Mouse (Mus musculus) frontal cortex, adult (tissue): ENCODE results near the gene Tomm20l.
A peak's percentile ranks its signal among the peaks of the same experiment; 100 is the strongest.
"Not testable (repeated sequence)": the region's sequence is repeated elsewhere in the genome, so short reads cannot be mapped to it uniquely, and the experiment has no call there.

ENCODE experiments used
- ATAC-seq: cut with Nextera tagmentation; 2 replicates; pipeline ENCODE4 v1.9.2; 2017; ENCODE audit warnings: mild to moderate bottlenecking, moderate library complexity, mixed read lengths; ENCODE audit not compliant: low TSS enrichment

Gene Tomm20l

DNA sequence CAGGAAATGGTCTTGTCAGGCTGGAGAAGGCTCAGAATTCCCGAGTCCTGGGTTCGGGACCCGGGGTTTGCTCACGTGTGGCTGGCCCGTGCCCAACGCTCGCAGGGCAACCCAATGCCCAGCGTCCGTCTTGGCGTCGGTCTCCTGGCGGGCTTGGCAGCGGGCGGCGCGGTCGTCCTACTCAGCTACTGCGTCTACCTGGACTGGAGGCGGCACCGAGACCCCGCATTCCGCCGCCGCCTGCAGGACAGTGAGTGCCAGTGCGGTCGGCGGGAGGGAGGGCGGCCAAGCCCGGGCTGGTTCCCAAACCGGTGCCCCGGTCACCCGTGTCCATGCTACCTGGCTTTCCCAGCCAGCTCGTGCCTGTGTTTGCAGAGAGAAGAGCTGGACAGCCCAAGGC lies at the start of gene Tomm20l:
Gene Tomm20l, plus strand, starts transcription at position 98 of the 400 bp plus-strand sequence.
- no peak for ATAC-seq

DNA sequence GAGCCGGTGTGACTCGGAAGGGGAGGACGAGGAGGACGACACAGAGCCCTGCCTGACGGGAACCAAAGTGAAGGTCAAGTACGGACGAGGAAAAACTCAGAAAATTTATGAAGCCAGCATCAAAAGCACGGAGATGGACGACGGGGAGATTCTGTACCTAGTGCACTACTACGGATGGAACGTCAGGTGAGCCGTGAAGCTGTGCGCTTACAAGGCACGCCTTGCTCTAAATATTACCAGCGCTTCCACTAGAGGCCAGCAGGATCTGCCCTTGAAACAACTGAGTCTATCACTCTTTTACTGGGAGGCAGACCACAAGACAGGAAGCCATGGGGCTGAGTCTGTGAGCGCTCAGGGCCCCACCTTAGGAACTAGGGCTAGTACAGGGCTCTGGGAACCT lies 41.4 kb upstream of the Tomm20l start:
- no peak for ATAC-seq

DNA sequence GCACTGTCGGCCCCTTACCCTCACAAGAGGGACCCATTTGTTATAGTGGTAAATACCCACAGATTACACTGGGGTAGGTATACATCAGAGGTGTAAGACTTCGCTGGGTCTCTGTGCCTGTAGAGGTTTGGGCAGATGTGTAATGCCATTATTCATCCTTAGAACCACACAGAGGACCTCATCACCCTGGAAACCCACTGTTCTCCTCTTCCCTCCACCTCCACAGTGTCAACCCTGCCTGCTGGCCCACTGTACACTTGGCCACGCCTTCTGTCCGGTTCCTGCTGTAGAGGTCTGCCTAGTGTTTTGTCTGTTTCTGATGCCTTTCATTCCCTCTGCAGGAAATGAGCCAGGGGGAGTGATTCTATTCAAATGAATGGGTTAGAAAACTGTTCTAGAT lies 39.2 kb upstream of the Tomm20l start:
- no peak for ATAC-seq

DNA sequence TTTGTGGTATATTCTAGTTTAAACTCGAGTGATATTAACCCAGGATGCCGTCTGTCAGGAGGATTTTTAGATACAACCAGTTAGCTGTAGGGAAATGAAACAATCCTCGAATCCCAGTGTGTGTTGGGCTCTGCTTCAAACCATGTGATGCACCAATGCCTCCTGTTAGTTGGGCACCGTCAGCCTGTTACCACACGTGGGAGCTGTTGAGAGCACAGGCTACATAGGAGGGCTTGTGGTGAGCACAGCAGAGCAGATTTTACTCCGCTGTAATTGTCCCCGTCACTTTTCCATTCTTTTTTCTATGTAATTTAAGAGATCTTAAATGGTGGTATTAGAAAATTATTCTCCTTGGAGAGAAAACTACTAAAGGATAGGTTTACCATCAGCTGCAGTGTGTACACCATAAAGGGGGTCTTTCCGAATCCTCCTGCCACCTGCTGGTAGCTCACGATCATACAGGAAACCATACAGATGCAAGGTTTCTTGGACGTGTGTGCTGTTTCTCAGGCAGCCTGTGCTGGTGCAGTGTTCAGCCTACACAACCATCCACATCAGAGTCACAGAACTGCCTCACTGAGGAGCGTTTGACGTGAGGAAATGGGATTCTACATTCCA lies 38.0 kb upstream of the Tomm20l start:
- ATAC-seq: peak; percentile 93

DNA sequence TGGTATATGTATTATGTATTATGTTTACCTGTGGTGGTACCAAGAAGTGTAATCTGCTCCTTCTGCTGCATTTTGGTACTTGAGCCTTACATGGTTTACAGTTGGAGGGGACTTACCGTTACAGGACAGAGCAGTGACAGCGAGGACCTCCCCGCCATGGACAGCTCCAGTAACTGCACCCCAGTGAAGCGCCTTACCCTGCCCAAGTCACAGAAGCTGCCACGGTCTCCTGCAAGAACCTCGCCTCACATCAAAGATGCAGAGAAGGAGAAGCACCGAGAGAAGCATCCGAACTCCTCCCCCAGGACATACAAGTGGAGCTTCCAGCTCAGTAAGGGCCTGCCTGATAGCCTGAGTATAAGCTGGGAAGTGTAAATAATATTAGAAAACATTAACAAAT lies 24.9 kb upstream of the Tomm20l start:
- no peak for ATAC-seq

DNA sequence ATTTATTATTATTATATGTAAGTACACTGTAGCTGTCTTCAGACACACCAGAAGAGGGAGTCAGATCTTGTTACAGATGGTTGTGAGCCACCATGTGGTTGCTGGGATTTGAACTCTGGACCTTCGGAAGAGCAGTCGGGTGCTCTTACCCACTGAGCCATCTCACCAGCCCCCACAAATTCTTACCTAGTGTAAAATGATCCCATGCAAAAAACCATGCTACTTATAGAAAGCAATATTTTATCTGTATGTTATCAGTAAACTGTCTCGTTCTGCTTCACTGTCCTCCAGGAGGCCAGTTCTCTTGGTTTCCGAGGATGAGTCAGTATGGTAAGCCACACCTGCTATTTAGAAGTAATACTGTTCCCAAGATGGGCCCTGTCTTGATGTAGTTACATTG lies 7.0 kb upstream of the Tomm20l start:
- ATAC-seq: not testable (repeated sequence)

DNA sequence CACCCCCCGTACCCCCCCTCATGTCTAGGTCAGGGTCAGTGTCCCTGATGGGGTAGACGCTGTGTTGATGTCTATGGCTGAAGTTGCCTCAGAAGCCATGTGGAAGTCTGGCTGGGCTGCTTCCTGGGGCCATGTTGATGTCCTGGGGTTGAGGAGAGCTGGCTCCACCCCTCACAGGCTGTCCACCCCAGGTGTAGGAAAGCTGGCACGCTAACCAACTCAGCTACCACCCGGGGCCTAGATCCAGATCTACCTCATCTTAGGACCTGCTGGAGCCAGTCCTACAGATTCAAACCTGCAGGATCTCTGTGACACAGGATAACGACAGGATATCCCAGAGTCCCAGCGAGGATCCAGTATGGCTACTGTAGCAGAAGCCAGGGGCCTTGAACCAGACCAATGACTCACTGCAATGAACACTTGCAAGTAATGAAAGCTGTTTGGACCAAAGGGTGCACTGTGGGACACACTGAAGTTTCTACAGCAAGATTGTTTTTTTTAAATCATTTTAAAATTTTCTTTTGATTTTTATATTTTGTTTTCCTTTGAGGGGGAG lies 3.9 kb upstream of the Tomm20l start:
- ATAC-seq: no peak

DNA sequence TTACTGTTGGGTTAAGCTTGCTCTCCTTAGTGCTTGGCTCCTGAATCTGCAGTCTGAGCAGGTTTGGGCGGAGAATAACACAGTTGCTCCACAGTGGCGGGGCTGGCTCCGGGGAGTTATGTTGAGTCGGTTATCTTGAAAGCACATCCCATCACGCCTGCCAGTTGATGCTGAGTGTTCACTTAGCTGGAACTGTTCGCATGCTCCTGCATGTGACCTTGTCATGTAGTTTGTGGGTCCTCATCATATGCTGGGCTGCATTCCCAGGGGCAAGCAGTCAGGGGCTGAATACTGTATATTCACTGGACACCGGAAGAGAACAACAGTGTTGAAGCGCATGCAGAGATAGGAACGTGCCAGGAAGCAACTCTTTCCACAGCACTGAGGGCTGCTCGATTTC lies 1.8 kb downstream of the Tomm20l start:
- peak; percentile 9; the same call in 1 of the 2 replicates for ATAC-seq

DNA sequence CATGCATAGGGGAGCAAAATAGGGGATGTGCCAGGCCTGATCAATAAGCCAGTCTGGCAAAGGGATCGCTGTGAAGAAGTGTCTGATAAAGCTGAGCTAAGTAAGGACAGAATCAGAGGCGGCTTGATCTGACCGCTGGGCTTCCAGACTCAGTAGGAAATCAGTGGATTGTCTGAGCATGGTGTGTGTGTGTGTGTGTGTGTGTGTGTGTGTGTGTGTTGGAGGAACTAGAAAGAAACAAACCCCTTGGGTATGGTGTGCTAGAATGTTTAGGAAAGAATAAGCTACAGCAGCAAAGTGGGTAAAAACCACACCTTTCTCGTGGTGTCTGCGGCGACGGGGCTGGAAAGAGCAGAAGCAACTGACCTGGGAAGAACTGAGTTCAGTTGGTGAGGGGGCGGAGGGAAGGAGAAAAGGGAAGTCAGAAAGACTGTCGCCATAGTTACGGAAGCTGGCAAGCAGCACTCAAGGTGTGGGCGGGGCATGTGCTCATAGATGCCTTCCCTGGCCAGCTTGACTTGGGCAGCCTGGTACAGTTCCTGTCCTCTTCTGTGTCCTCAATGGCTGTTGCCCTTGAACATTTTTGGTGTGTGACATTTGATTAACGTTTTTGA lies 2.6 kb downstream of the Tomm20l start:
- ATAC-seq: peak; percentile 87

DNA sequence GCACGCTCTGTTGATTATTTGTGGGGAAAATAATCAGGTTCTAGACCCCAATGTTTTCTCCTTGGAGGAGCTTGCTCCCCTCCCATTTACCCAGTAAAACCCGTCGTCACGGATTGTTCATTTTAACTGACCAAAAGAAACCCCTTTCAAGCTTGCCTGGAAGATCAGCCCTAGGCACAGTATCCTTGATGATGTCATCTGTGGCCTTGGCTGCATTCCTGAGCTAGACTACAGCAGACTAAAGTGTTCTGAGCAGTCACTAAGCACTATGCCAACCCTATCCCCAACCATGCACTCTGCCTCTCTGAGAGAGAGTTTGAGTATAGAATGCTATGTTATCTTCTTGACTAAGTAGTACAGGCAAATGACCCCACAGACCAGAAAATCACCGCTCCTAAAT lies 5.2 kb downstream of the Tomm20l start:
- ATAC-seq: no peak

DNA sequence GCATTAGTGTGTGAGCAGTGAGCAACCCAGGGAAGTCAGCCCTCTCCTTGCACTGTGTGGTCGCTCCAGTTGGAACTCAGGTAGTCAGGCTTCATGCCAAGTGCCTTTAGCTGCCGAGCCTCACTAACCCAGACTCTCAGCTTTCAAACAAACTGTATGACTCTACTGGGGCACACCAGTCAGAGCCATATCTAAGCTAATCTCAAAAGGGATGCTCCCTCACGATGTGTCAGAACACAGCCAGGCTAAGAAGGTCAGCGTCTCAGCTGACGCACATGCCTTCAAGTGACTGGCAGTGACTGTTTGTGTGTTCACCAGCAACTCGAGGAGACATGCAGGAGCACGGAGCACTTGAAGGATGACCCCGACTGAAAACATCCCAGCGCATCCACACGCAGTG lies 11.5 kb downstream of the Tomm20l start:
- ATAC-seq: no peak

DNA sequence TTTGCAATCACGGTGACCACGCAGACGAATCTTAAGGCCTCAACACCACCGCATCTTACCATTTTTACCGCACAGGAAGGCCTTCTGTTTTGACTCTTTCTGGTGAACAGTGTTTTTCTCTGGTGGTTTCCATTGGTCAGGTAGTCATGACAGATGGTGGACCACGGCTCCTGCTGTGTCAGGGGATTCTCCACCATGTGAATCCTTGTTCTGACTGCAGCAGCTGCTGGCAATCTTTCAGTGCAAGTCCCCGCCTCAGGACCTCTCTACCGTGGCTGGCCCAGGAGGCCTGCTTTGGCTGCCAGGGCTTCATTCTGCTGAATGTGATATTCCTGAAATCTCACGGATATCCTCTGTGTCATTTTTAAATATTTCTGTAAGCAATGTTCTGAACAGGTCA lies 12.1 kb downstream of the Tomm20l start:
- no peak for ATAC-seq

DNA sequence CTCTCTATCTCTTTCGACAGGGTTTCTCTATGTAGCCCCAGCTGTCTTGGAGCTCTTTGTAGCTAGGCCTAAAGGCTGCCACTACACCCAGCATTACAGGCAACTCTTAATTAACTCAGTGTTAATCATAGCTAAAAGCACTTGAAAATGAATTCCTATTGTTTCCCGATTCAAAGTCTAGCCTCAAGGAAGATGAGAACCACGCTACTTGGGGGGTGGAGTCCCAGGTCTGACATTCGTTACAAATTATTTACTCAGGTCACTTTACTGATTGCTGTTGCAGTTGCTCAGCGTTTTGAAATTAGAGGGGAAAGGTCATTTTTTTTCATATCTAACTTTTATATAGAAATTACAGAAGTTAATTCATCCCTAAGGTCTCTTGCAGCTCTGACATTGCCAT lies 24.4 kb downstream of the Tomm20l start:
- no peak for ATAC-seq

DNA sequence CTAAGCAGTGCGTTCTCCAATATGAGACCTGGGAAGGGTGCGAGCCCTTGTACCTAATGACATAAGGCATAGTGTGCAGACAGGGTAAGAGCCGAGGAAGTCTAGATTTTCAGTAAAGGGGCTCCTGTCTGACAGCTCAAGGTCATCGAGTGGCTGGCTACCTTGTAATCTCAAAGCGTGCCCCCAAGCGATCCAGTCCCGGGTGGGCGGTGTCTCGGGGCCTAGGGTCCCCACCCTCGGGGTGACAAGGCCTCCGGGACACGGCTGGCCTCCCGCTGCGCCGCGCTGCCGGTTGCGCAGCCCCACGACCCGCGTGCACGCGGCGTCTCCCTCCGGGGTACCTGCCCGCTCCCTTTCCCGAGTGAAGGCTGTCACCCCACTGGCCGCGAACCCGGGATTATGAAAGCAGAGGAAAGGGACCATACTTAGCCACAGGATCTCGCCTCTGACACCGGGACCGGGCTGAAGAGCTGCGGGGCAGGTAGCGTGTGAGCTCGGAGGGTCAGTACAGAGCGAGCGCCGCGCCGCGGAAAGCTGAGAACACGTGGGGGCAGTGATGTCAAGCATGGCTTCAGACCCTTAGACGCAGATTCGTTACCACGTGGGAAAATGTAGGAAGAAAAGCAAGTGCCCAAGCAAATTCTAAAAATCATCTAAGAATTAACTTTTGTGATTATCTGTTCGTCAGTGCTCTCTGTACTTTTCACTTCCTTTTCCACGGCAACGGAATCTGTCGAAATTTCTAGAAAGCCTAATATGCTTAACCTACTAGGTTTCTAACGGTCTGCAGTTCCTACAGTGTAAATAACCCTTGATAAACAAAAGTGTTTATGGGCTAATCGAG lies 25.1 kb downstream of the Tomm20l start, which contains the start of the genes Timm9 and 2700049A03Rik:
Gene Timm9, minus strand, starts transcription at position 555 of the 844 bp plus-strand sequence.
Gene 2700049A03Rik, plus strand, starts transcription at position 719 of the 844 bp plus-strand sequence.
- peak; percentile 91 for ATAC-seq

DNA sequence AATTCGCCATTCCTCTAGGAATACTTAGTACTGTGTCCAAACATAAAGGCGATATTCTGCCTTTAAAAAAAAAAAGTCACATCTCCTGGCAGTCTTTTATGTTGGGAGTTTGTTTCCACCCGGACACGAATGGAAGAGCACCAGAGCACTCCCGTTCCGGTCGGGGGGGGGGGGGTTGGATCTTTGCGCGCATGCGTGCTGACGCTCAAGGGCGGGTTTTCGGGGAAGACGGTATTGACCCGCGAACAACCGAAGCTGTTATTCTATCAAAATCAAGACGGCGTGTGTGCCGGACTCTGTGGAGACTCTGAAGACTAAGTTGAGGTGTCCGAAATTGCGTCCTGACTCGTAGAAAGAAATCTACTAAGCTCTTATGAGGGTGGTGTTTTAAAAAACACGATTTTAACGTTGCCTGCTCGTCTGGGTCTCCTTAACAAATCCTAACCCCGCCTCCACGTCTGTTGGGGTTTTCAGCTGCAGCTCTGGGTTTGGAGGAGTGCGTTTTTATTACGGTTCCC lies 25.8 kb downstream of the Tomm20l start:
- peak; percentile 79 for ATAC-seq

DNA sequence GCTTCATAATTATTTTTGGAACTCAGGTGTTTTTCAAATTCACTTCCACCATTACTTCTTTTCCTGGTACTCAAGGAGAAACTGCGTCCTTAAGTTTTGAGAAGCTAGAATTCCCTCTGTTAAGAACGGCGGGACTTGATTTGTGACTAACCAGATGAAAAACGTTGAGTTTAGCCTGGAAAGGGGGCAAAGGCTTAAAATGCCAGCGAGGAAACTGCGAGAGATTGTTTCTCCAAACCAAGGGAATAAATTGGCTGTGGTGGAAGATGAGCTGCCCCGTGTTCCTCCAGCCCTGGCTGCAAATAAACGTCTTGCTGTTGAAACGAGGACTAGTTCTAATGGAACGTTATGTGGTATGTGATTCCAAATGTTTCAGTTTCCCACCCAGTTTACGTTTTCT lies 26.5 kb downstream of the Tomm20l start:
- no peak for ATAC-seq

DNA sequence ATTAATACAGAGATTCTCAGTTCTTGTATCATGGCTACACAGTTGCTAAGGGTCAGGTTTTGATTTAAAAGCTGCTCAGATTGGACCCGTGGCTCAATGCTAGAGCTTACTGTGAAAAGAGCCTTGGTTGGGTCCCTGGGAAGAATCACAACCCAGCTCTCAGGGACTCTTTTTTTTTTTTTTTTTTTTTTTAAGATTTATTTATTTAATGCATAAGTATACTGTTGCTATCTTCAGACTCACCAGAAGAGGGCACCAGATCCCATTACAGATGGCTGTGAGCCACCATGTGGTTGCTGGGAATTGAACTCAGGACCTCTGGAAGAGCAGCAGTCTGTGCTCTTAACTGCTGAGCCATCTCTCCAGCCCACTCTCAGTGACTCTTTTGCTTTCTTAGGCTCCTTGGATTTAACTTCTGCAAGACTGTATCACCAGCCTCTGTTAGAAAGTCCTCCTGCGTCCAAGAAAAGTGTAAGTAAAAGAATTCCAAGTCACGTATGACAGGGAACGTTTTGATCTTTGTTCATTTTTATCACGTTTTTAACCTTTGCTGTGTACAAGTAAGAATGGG lies 28.1 kb downstream of the Tomm20l start:
- no peak for ATAC-seq

DNA sequence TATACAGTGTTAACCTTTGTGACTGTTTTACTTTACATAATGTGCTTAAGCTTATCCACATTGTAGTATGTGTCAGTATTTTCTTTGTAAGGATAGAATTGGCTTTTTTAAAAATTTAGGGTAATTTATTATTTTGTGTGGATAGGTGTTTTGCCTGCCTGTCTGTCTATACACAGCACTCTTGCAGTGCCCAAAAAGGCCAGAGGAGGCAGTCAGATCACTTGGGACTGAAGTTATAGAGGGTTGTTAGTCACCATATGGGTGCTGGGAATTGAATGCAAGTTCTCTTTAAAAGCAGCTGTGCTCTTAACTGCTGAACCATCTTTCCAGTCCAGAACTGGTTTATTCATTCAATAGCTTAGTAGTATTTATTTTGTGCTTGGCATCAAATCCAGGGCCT lies 30.0 kb downstream of the Tomm20l start:
- ATAC-seq: no peak

DNA sequence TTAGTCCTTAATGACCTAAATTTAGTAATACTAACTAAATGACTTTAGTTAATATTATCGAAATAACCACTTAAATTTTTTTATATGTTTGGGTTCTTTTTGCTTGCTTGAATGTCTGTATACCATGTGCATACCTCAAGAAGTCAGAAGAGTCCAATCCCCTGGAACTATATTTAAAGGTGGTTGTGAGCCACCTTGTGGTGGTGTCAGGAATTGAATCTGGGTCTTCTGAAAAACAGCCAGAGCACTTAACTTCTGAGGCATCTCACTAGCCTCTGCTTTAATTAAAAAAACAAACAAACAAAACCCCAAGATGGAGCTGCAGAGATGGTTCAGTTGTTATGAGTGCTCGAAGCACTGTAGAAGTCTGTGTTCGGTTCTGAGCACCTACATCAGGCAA lies 36.4 kb downstream of the Tomm20l start:
- ATAC-seq: peak; percentile 73

DNA sequence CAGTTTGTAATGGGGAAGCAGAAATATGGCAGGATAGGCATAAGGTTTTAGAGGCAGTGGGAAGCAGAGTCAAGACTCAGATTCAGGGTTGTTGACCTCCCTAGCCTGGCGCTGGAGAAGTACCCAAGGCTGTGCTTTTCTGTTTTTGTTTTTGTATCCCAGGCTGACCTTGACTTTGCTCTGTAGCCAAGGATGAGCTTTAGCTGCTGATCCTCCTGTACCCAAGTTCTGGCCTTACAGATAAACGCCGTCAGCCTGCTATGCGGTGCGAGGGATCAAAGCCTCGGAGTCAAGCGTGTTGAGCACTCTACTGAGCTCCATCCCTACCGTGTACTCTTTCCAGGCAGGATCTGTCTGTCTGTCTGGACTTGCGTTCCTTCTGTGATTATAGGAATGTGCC lies 37.6 kb downstream of the Tomm20l start:
- ATAC-seq: no peak

DNA sequence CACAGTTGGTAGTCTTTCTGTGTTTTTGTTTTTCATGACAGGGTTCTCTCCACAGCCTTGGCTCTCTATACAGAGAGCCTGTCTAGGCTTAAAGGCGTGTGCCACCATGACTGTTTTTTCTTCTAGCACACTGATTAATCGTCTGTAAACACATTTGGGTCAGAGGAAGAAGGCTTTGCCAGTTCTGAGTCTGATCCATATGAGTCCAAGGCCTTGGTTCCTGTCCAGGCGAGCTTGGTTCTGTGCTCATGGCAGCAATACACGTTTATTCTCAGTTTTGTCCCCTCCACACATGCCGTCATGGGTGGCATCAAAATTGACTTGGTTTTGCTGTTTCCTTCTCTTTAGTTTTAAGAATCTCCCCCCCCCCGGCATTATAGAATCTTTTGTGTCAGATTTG lies 38.2 kb downstream of the Tomm20l start:
- no peak for ATAC-seq

DNA sequence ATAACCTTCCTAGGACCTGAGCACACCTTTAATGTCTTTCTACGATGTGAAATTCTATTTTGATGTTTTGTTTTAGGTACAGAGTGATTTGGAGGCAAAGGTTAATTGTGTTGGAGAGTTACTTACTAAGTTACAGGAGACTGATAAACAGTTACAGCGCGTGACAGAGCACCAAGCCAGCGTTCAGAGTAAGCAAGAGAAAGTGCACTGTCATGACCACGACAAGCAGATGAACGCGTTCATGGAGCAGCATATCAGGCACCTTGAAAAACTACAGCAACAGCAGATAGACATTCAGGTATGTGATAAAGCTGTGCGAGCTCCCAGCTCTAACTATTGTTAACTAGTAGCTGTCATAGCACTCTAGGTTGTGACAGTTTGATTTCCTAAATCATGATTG lies 38.9 kb downstream of the Tomm20l start:
- no peak for ATAC-seq
